Mouse (Mus musculus): Measurements from ENCODE around the gene Tulp4.
"Not testable (repeated sequence)": the region's sequence is repeated elsewhere in the genome, so short reads cannot be mapped to it uniquely, and the experiment has no call there.

Tulp4 gene

DNA sequence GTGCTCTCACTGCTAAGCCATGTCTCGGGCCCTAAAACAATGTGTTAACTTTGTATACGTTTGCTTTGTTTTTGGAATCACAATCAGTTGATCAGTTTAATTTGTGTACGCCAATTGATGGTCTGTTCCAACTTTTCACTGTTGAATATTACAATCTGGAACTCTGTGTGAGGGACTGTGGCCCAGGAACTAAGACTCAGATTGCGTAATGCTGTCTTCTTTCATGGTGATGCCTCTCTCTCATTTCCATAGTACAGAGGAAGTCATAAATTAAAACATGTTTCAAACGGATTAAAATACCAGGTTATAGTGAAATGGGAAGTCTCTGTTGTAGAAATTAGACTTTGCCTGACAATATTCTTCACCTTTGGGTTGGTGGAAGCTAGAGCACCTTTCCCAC, 83.0 kb downstream of the Tulp4 start:
- DNase-seq (ENCODE audit: low spot score): no peak

DNA sequence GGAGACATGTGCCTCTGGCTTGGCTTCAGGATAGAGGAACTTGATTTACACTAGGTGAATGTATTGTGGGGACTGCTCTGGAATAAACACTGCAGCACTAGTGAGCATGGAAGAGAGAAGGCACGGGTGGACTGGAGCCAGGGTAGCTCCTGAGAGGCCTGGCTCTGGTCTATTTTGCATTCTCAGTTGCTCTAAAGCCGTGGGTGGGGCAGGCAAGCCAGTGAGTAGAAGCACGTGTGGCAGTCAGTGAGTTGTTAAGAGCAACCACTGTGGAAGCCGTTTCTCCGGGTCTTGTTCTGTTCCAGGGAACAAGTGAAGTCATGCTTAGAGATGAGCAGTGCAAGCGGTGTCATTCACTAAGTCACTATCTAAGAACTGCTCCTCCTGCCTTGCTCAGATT, 86.0 kb downstream of the Tulp4 start:
- DNase-seq (ENCODE audit: low spot score): no peak

DNA sequence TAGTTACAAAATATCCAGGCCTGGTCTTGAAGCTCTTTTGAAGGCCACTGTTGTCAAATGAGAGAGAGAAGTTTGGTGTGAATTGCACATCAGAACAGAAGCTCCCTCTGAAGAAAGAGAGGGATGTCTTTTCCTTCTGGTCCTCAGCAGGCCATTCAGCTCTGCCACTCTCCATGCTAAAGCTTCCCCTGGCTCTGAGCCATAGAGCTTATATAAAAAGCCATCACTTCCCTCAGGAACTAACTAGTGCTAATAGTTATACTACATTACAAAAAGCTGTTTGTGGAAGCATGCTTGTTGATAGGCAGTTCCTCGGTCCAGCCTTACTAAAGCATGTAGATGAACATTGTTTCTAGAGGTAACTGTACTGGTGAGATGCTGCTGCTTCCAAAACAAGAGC, 89.2 kb downstream of the Tulp4 start:
- DNase-seq (ENCODE audit: low spot score): no peak

GRCm38 (mm10) chr17:6197491-6197890, 91.3 kb downstream of the Tulp4 start:
- DNase-seq (ENCODE audit: low spot score): no peak

GRCm38 (mm10) chr17:6198670-6199069, 92.4 kb downstream of the Tulp4 start:
- DNase-seq (ENCODE audit: low spot score): no peak

DNA sequence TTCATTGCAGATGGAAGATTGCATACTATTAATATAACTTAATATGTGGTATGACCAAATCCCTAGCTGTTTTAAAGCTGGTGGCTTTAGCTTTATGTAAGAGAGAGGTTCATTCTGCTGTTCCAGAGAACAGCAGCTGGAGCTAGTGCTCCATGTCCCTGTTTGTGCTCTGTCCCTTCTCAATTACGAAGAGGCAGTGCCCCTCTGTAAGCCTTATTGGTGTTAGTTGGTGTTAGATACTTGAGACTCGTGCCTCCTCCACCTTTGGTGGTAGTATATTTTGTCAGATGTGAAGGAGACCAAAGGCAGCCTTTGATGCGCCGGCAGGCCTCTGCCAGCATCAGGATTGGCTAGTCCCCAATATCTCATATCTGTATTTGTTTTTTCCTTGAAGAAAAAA, 92.9 kb downstream of the Tulp4 start:
- no peak for DNase-seq (ENCODE audit: low spot score)

DNA sequence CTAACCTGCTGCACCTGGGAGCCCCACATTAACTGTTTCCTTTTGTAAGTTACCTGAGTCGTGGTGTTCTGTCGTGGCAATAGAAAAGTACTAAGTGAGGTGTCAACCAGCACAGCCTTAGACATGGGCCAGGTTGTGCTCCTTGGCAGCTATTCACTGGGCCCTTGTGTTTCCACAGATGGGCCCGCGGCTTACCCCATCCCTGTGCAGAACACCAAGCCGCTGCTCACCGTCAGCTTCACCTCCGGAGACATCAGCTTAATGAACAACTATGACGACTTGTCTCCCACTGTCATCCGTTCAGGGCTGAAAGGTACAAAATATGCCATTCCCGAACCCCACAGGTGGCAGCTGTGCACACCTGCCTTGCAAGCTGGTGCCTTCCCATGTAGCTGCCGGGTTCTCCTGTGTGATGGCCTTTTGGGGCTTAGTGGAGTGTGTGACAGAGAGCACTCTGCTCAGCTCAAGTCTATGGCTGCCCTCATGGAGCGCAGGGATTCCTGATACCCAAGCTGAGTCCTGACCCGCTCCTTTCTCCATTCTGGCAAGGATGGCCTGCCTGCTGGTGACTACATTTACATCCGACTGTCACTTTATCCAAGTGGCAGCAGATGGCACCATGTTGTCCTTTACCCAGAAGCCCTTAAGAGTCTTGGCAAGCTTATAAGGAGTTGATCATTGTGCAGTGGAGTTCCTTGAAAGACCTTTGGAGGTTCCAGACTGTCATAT, 95.4 kb downstream of the Tulp4 start:
- DNase-seq (ENCODE audit: low spot score): no peak

DNA sequence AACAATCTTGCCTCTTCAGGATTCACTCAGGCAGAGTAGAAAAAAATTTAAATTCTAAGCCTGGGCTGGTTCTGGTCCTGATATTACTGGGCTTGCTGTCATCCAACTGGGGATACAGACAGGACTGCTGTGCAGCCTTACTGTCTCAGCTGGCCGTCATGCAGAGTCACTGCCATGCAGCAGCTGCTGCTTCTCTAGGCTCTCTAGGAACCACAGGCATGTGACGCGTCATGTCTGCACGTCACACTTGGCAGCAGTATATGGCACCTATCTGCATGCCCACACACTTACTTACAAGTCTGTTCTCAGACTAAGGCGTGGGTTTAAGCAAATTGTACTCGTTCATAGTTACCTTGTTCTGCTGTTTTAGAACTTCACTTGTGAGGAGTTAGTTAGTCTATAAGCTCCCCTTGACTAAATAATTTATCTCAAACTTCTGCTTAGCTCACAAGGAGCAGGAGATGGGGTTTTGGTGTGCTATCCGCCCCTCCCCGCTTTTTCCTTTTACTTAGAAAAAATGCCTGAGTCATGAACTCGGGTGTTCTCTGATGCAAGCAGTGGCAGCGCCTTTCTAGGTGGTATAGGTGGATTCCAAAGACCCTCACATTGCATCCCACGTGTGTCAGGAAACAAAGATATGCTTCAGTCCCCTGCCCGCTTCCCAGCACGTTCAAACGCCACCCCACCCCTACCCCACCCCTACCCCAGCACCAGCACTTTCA, 96.3 kb downstream of the Tulp4 start:
- DNase-seq (ENCODE audit: low spot score): no peak

GRCm38 (mm10) chr17:6203126-6203525, 96.9 kb downstream of the Tulp4 start:
- no peak for DNase-seq (ENCODE audit: low spot score)

- peak; percentile 3 for DNase-seq (ENCODE audit: low spot score)
Measured at GRCm38 (mm10) chr17:6203795-6204194, 97.6 kb downstream of the Tulp4 start.

- no peak for DNase-seq (ENCODE audit: low spot score)
Measured at GRCm38 (mm10) chr17:6211721-6212120, 105.5 kb downstream of the Tulp4 start.

DNA sequence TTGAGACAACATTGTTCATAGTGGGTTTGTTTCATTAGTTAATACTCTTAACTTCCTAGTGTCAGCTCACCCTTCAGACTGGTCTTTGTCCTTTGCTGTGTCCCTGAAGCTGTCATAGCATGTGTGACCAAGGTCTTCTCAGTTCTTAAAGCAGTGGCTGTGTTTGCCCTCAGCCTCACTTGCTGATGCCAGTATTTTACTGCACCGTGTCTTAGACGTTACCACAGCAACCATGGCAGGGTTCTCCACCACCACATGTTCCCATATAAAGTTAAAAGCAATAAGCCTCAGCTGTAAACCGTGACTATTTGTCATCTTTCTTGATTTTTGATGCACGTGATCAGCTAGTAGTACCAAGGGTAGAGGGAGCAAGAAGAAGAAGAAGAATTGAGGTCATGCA, 109.4 kb downstream of the Tulp4 start:
- DNase-seq (ENCODE audit: low spot score): no peak

GRCm38 (mm10) chr17:6216514-6216913, 110.3 kb downstream of the Tulp4 start:
- no peak for DNase-seq (ENCODE audit: low spot score)

DNA sequence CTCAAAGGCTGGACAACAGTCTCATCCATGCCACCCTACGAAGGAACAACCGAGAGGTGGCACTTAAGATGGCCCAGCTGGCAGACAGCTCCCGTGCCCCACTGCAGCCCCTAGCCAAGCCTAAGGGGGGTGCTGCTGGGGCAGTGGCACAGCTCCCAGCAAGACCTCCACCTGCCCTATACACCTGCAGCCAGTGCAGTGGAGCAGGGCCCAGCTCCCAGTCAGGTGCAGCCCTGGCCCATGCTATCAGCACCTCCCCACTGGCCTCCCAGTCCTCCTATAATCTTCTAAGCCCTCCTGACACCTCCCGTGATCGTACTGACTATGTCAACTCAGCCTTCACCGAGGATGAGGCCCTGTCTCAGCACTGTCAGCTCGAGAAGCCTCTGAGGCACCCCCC, 126.4 kb downstream of the Tulp4 start:
- not testable (repeated sequence) for DNase-seq (ENCODE audit: low spot score)

DNA sequence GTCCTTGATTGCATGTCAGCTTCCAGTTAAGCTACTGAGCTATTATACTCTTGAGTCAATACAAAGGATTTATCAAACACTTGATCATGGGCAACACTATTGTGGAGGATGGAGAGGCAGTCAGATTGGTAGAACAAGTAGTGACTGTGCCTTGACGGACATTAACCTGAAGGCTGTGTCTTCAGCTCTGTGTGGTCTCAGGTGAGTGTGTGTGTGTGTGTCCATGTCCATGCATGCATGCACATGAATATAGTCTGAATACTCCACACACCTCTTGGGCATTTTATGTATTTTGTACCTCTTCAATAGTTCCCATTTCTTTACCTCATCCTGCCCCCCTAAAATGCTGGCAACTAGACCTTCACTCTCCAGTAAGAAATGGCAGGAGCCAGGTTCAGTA, 145.1 kb downstream of the Tulp4 start:
- DNase-seq (ENCODE audit: low spot score): not testable (repeated sequence)

DNA sequence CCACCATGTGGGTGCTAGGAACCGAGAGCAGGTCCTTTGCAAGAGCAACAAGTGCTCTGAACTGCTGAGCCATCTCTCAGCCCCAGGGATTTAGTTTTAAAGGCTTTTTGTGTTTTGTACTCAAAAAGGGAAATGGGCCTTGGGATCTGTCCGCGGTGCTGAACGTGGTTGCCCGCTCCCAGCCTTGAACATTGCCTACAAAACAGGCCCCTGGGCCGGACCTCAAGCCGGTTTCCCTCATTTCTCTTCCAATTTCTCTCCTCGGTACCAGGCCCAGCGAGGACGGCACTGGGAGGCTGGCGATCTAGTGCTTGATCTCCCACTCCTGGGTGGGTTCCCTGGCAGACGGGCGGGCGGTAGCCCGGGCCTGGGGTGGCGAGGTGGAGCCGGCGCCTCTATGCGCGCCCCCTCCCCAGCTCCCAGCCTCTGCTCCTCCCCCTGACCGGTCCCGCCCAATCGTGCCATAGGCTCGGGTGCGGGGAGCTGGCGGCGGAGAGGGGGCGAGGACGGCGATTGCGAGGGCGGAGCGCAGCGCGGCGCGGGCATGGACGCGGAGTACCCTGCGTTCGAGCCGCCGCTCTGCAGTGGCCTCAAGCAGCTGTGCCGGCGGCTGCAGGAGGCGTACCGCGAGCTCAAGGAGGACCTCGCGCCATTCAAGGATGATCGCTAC, 150.3 kb downstream of the Tulp4 start, which contains the start of gene Tmem181a:
Gene Tmem181a (plus strand): TSS at position 461 of the 670 bp plus-strand sequence.
- DNase-seq (ENCODE audit: low spot score): not testable (repeated sequence)

DNA sequence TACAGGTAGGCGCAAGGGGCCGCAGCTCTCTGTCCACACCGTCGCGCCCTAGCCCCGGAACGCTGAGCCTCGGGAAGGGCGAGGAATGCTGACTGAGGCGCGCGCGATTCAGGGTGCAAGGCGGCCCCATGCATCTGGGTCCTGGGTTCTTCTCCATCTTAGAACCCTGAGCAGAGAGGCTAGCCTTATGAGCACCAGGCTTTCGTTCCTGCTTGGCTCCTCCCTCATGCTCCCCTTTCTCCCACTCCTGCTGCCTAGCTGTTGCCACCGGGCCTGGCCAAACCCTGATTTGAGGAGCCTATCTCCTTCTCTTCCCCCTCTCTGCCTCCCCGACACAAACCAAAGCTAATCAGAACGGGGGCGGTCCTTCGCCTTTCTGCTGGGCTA, 150.8 kb downstream of the Tulp4 start:
- not testable (repeated sequence) for DNase-seq (ENCODE audit: low spot score)

- DNase-seq (ENCODE audit: low spot score): peak; percentile 48
Measured at GRCm38 (mm10) chr17:6269876-6270831, 163.9 kb downstream of the Tulp4 start.

- peak; percentile 26 for DNase-seq (ENCODE audit: low spot score)
Measured at GRCm38 (mm10) chr17:6270840-6271239, 164.6 kb downstream of the Tulp4 start.

DNA sequence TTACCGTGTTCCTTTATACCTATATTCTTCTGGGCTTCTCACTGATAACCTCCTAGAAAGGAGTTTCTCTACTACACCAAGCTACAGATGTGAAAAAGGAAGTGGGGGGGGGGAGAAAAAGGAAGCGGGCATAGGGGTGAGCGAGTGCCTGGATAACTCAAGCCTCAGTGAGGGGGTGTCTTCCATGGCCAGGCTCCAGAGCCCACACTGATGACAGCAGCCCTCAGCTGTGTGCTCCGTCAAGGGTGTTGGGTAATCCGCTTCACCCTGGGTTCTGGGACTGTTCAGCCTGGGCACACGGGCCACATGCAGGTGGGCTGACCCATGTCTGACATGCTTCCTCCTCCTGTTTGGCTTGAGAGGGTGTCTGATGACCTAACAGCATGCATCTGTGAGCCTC, 165.7 kb downstream of the Tulp4 start:
- DNase-seq (ENCODE audit: low spot score): not testable (repeated sequence)

GRCm38 (mm10) chr17:6274693-6275092, 168.5 kb downstream of the Tulp4 start:
- DNase-seq (ENCODE audit: low spot score): not testable (repeated sequence)

- not testable (repeated sequence) for DNase-seq (ENCODE audit: low spot score)
Measured at GRCm38 (mm10) chr17:6279205-6279604, 173.0 kb downstream of the Tulp4 start.
